Mouse (Mus musculus) liver, embryonic 15.5 days (tissue): Measurements from ENCODE around the gene Olfr1034. TPM values are rescaled to one million over a fixed set of nuclear protein-coding genes. Genes with fewer than 3 reads are reported as not detected.

Source experiments
- polyA plus RNA-seq: library from polyadenylated mRNA; unstranded; fragments of >200 nt; fragmentation: Nextera tagmentation; extraction: Ambion mirVana; gene quantifications from 2 replicates; pipeline ENCODE4 v1.2.1, GENCODE M21; 2015

Gene Olfr1034
- polyA plus RNA-seq, 1 experiment from 2014 or later = 0.05 TPM

Other genes starting within 250 kb of the Olfr1034 start
- gene Olfr1016, start 243.3 kb upstream of the Olfr1034 start, polyA plus RNA-seq = not detected in 2 replicates
- gene Olfr1018, start 227.4 kb upstream of the Olfr1034 start, polyA plus RNA-seq = not detected in 2 replicates
- not detected in 2 replicates for gene Olfr1019, start 200.4 kb upstream of the Olfr1034 start, polyA plus RNA-seq
- gene Olfr1020, start 198.8 kb upstream of the Olfr1034 start, polyA plus RNA-seq = not detected in 2 replicates
- gene Olfr1022, start 177.3 kb upstream of the Olfr1034 start, polyA plus RNA-seq = not detected in 2 replicates
- not detected in 2 replicates for gene Olfr1023, start 160.2 kb upstream of the Olfr1034 start, polyA plus RNA-seq
- not detected in 2 replicates for gene Olfr1024, start 140.8 kb upstream of the Olfr1034 start, polyA plus RNA-seq
- gene Olfr1025-ps1, start 130.7 kb upstream of the Olfr1034 start, polyA plus RNA-seq = not detected in 2 replicates
- not detected in 2 replicates for gene Olfr1026, start 124.3 kb upstream of the Olfr1034 start, polyA plus RNA-seq
- not detected in 2 replicates for gene Olfr1028, start 95.4 kb upstream of the Olfr1034 start, polyA plus RNA-seq
- not detected in 2 replicates for gene Olfr1029, start 72.0 kb upstream of the Olfr1034 start, polyA plus RNA-seq
- not detected in 2 replicates for gene Olfr1030, start 66.6 kb upstream of the Olfr1034 start, polyA plus RNA-seq
- not detected in 2 replicates for gene Olfr1031, start 55.6 kb upstream of the Olfr1034 start, polyA plus RNA-seq
- not detected in 2 replicates for gene Olfr1032, start 40.3 kb upstream of the Olfr1034 start, polyA plus RNA-seq
- gene Olfr1033, start 25.2 kb upstream of the Olfr1034 start, polyA plus RNA-seq = 0.98 and 1.3 TPM in 2 replicates
- gene Olfr1036, start 28.1 kb downstream of the Olfr1034 start, polyA plus RNA-seq = not detected in 2 replicates
- not detected in 2 replicates for gene Olfr1037, start 41.5 kb downstream of the Olfr1034 start, polyA plus RNA-seq
- not detected in 2 replicates for gene Olfr1039, start 90.1 kb downstream of the Olfr1034 start, polyA plus RNA-seq
- not detected in 2 replicates for gene Olfr1040, start 100.9 kb downstream of the Olfr1034 start, polyA plus RNA-seq
- gene Olfr1042, start 116.0 kb downstream of the Olfr1034 start, polyA plus RNA-seq = not detected in 2 replicates
- gene Olfr1043, start 121.7 kb downstream of the Olfr1034 start, polyA plus RNA-seq = not detected in 2 replicates
- not detected in 2 replicates for gene Olfr1044, start 132.0 kb downstream of the Olfr1034 start, polyA plus RNA-seq
- gene Olfr52, start 139.8 kb downstream of the Olfr1034 start, polyA plus RNA-seq = not detected in 2 replicates
- gene Olfr1045, start 157.1 kb downstream of the Olfr1034 start, polyA plus RNA-seq = not detected in 2 replicates
- gene Olfr1046, start 173.5 kb downstream of the Olfr1034 start, polyA plus RNA-seq = not detected in 2 replicates
- gene Olfr1047, start 185.5 kb downstream of the Olfr1034 start, polyA plus RNA-seq = not detected in 2 replicates
- not detected in 2 replicates for gene Olfr1048, start 194.4 kb downstream of the Olfr1034 start, polyA plus RNA-seq
- gene Olfr1049, start 212.5 kb downstream of the Olfr1034 start, polyA plus RNA-seq = not detected in 2 replicates
- gene Olfr1051, start 233.2 kb downstream of the Olfr1034 start, polyA plus RNA-seq = not detected in 2 replicates
- gene Olfr1052, start 246.6 kb downstream of the Olfr1034 start, polyA plus RNA-seq = not detected in 2 replicates